Mouse (Mus musculus): Measurements from ENCODE around the gene Ccdc85c.

GRCm38 (mm10) chr12:108317201-108317738, 42.0 kb upstream of the Ccdc85c start:
- no peak for TF ChIP-seq MAX (IDR thresholded peaks at IDR 0.05; ENCODE audit: low read depth)
- no peak for TF ChIP-seq POLR2AphosphoS2 (IDR thresholded peaks at IDR 0.05; ENCODE audit: insufficient read length, low read depth)
- TF ChIP-seq POLR2A (IDR thresholded peaks at IDR 0.05; ENCODE audit: insufficient read length, low read depth) = no peak
- TF ChIP-seq E2F4 (IDR thresholded peaks at IDR 0.05; ENCODE audit: insufficient read depth) = no peak
- TF ChIP-seq MYOG (IDR thresholded peaks at IDR 0.05; ENCODE audit: control insufficient read depth in 1 of 3, insufficient read depth in 1 of 3, insufficient read length in 2 of 3, low read depth in 2 of 3) = no peak
- no peak for TF ChIP-seq TCF12 (IDR thresholded peaks at IDR 0.05; ENCODE audit: insufficient read depth, poor library complexity, severe bottlenecking)

Measured in myocyte (in vitro differentiated cells).